Mouse (Mus musculus) cerebellum, postnatal 25 days (tissue): ENCODE measurements around the gene Cbr2.
"Not testable (repeated sequence)": the region's sequence is repeated elsewhere in the genome, so short reads cannot be mapped to it uniquely, and the experiment has no call there.

Source experiments
- DNase-seq, 2 experiments: peaks; one replicate each; pipeline ENCODE4 v3.0.0; 2021; ENCODE audit warnings: mixed read lengths in 2 of 2

The Cbr2 gene

GRCm38 (mm10) chr11:120731858-120732680, at the start of gene Cbr2:
Gene Cbr2 (minus strand): TSS chr11:120732114.
- no peak for DNase-seq

GRCm38 (mm10) chr11:120781361-120781760, 49.4 kb upstream of the Cbr2 start:
- DNase-seq = not testable (repeated sequence)

- no peak for DNase-seq
Observed at GRCm38 (mm10) chr11:120779876-120780275, 48.0 kb upstream of the Cbr2 start.

- peak in 1 of 2 experiments; percentile 4 for DNase-seq
Observed at GRCm38 (mm10) chr11:120777123-120777522, 45.2 kb upstream of the Cbr2 start.

- DNase-seq = peak; percentile 97 to 99
Observed at GRCm38 (mm10) chr11:120775774-120776469, 44.0 kb upstream of the Cbr2 start.

- DNase-seq = no peak
Observed at GRCm38 (mm10) chr11:120773463-120774190, 41.7 kb upstream of the Cbr2 start.

- DNase-seq = no peak
Observed at GRCm38 (mm10) chr11:120772749-120773148, 40.8 kb upstream of the Cbr2 start.

GRCm38 (mm10) chr11:120768206-120768605, 36.3 kb upstream of the Cbr2 start:
- no peak for DNase-seq

- not testable (repeated sequence) for DNase-seq
Observed at GRCm38 (mm10) chr11:120767023-120767422, 35.1 kb upstream of the Cbr2 start.

- DNase-seq = not testable (repeated sequence)
Observed at GRCm38 (mm10) chr11:120763121-120763999, 31.4 kb upstream of the Cbr2 start.

GRCm38 (mm10) chr11:120762672-120763041, 30.7 kb upstream of the Cbr2 start, which contains the start of gene Hmga1b:
Gene Hmga1b (plus strand): TSS chr11:120762794.
- DNase-seq = not testable (repeated sequence)

GRCm38 (mm10) chr11:120761811-120762671, 30.1 kb upstream of the Cbr2 start:
- no peak for DNase-seq

- DNase-seq = no peak
Observed at GRCm38 (mm10) chr11:120760236-120760635, 28.3 kb upstream of the Cbr2 start.

- DNase-seq = no peak
Observed at GRCm38 (mm10) chr11:120751606-120752005, 19.7 kb upstream of the Cbr2 start.

- peak; percentile 15 to 39 for DNase-seq
Observed at GRCm38 (mm10) chr11:120749430-120749829, 17.5 kb upstream of the Cbr2 start.

GRCm38 (mm10) chr11:120747974-120748373, 16.1 kb upstream of the Cbr2 start:
- DNase-seq = no peak

GRCm38 (mm10) chr11:120744121-120744701, 12.3 kb upstream of the Cbr2 start:
- DNase-seq = no peak

GRCm38 (mm10) chr11:120740981-120741380, 9.1 kb upstream of the Cbr2 start:
- no peak for DNase-seq

GRCm38 (mm10) chr11:120736424-120736823, 4.5 kb upstream of the Cbr2 start:
- no peak for DNase-seq

- DNase-seq = no peak
Observed at GRCm38 (mm10) chr11:120733521-120733920, 1.6 kb upstream of the Cbr2 start.

- no peak for DNase-seq
Observed at GRCm38 (mm10) chr11:120731395-120731794, 519 bp downstream of the Cbr2 start.
